Mouse (Mus musculus) cerebellum, adult 2 months (tissue): ENCODE results near the gene Prr13.

Experiments
- CTCF ChIP-seq: fragments of 200-500 bp; IDR thresholded peaks from 2 replicates; pipeline ENCODE4 v1.5.1; 2011; ENCODE audit warnings: low read depth, mild to moderate bottlenecking, control low read depth, low read length, moderate library complexity, borderline replicate concordance; ENCODE audit not compliant: insufficient read depth
- POLR2A ChIP-seq: fragments of 200-500 bp; IDR thresholded peaks from 2 replicates; pipeline ENCODE4 v1.6.1; 2011; ENCODE audit warnings: low read length, control low read depth, borderline replicate concordance; ENCODE audit not compliant: insufficient read depth

- no peak for TF ChIP-seq CTCF
- TF ChIP-seq POLR2A, result no peak
Observed at GRCm38 (mm10) chr15:102473246-102473645, 14.4 kb downstream of the Prr13 start.
